15 mouse cellular contexts compared by ENCODE assay signal in genomic region chr15:61506361-61506897, GRCm38 (mm10).
"Had no signal": no experiment of that assay in that cellular context is flagged by ENCODE, and none has a peak within 500 bp of the region (broad histone marks: within the 10 kb centered on the region; RNA-seq: fewer than 3 reads in every experiment).

No protein-coding gene starts in this region.

- H3K4me2 ChIP-seq: limb, embryonic 13.5 days; neural tube, embryonic 12.5 days had no signal

- H3K9ac ChIP-seq: limb, embryonic 13.5 days; liver, embryonic 14.5 days; neural tube, embryonic 12.5 days had no signal

- DNase-seq: kidney, adult 8-10 months; kidney, postnatal 25 days; layer of hippocampus, adult 9-11 months; layer of hippocampus, postnatal 36 days; lung, adult 18-20 months; lung, postnatal 4 days; midbrain, embryonic 14.5 days; retina, postnatal 1 day; right cerebral cortex, postnatal 14 days; thymus, postnatal 36 days had no signal

- H3K4me1 ChIP-seq: limb, embryonic 13.5 days; midbrain, embryonic 10.5 days; neural tube, embryonic 12.5 days had no signal

- H3K4me3 ChIP-seq: limb, embryonic 13.5 days; midbrain, embryonic 10.5 days; neural tube, embryonic 12.5 days had no signal

- H3K9me3 ChIP-seq: limb, embryonic 13.5 days; midbrain, embryonic 10.5 days; neural tube, embryonic 12.5 days had no signal

- ATAC-seq: inflammation-experienced regulatory T-cells, adult 6 months had no signal

- H3K36me3 ChIP-seq: limb, embryonic 13.5 days; midbrain, embryonic 10.5 days; neural tube, embryonic 12.5 days had no signal

- H3K27me3 ChIP-seq: limb, embryonic 13.5 days; neural tube, embryonic 12.5 days had no signal

- H3K27ac ChIP-seq: limb, embryonic 13.5 days; liver, embryonic 14.5 days; midbrain, embryonic 10.5 days; neural tube, embryonic 12.5 days had no signal
